Mouse (Mus musculus) neural tube, embryonic 11.5 days (tissue): ENCODE data around the gene Btbd18. TPM values are rescaled to one million over a fixed set of nuclear protein-coding genes. Genes with fewer than 3 reads are reported as not detected.

Experiments
- ATAC-seq: fragments of 200-750 bp; cut with Nextera tagmentation; 2 replicates; pipeline ENCODE4 v1.8.0; 2017; ENCODE audit warnings: moderate number of reproducible peaks, mild to moderate bottlenecking, moderate TSS enrichment, moderate library complexity; ENCODE audit not compliant: insufficient read depth, low FRiP score, low TSS enrichment
- DNase-seq: peaks from one replicate; pipeline ENCODE4 v3.0.0-alpha.2; 2015; ENCODE audit warnings: low spot score
- H3K27ac ChIP-seq: fragments of 300-500 bp; sonication (generic); 2 replicates; pipeline ENCODE4 v1.5.1; 2014; ENCODE audit warnings: low read depth, mild to moderate bottlenecking, low read length
- H3K27me3 ChIP-seq: fragments of 300-500 bp; sonication (generic); 2 replicates; pipeline ENCODE4 v1.6.1; 2014; ENCODE audit warnings: mild to moderate bottlenecking, low read length, mixed read lengths; ENCODE audit not compliant: control insufficient read depth, insufficient read depth
- H3K36me3 ChIP-seq: fragments of 300-500 bp; sonication (generic); 2 replicates; pipeline ENCODE4 v1.6.1; 2014; ENCODE audit warnings: mild to moderate bottlenecking, low read length, moderate library complexity, mixed read lengths; ENCODE audit not compliant: control insufficient read depth, insufficient read depth
- H3K4me1 ChIP-seq: fragments of 300-500 bp; sonication (generic); 2 replicates; pipeline ENCODE4 v1.6.1; 2014; ENCODE audit warnings: low read length, mixed read lengths; ENCODE audit not compliant: control insufficient read depth, insufficient read depth
- H3K4me2 ChIP-seq: fragments of 300-500 bp; sonication (generic); 2 replicates; pipeline ENCODE4 v1.6.1; 2014; ENCODE audit warnings: low read depth, mild to moderate bottlenecking, moderate library complexity
- H3K4me3 ChIP-seq: fragments of 300-500 bp; sonication (generic); 2 replicates; pipeline ENCODE4 v1.5.1; 2014; ENCODE audit warnings: low read depth, low read length
- H3K9ac ChIP-seq: fragments of 300-500 bp; sonication (generic); 2 replicates; pipeline ENCODE4 v1.6.1; 2014; ENCODE audit warnings: mild to moderate bottlenecking, low read length
- H3K9me3 ChIP-seq: fragments of 300-500 bp; sonication (generic); 2 replicates; pipeline ENCODE4 v1.6.1; 2016; ENCODE audit warnings: low read length; ENCODE audit not compliant: control insufficient read depth
- WGBS: fragments of 180-500 bp; shearing (Covaris S2); extraction: QIAGEN DNeasy Blood & Tissue Kit; methylation state at CpG from one replicate; pipeline ENCODE4 v1.1.7; 2014; 5-methylcytosine and 5-hydroxymethylcytosine counted together
- polyA plus RNA-seq: library from polyadenylated mRNA; unstranded; fragments of >200 nt; fragmentation: Nextera tagmentation; extraction: Ambion mirVana; gene quantifications from 2 replicates; pipeline ENCODE4 v1.2.1, GENCODE M21; 2014

Gene Btbd18
- polyA plus RNA-seq, 1 experiment from 2014 or later = 0.21 TPM

- H3K4me1 ChIP-seq = peaks cover 13% of the 10 kb centered on the region
- WGBS = 11% methylated on average over 22 of the region's 22 CpGs
- H3K27me3 ChIP-seq = no peaks in the 10 kb centered on the region
- DNase-seq (no peak), ATAC-seq (peak; percentile 64)
- no peaks in the 10 kb centered on the region for H3K9me3 ChIP-seq
- H3K27ac ChIP-seq = no peak overlapping the region
- H3K9ac ChIP-seq = peak overlapping the region; percentile 48
- H3K4me3 ChIP-seq = peak overlapping the region; percentile 56
- H3K4me2 ChIP-seq = peak overlapping the region; percentile 70
- peaks cover 15% of the 10 kb centered on the region for H3K36me3 ChIP-seq
These were observed 18.5 kb downstream of the Btbd18 start for GRCm38 (mm10) chr2:84677270-84677967.

GRCm38 (mm10) chr2:84677968-84678880 lies 19.3 kb downstream of the Btbd18 start, which contains the start of the genes Gm28635 and Med19:
TSS of gene Gm28635 (minus strand) at chr2:84678041.
TSS of gene Med19 (plus strand) at chr2:84678402.
- ATAC-seq (peak; percentile 100), DNase-seq (peak; percentile 93)
- no peaks in the 10 kb centered on the region for H3K27me3 ChIP-seq
- no peak within 1 kb of the TSS for H3K27ac ChIP-seq
- peak within 1 kb of the TSS; percentile 66 for H3K9ac ChIP-seq
- H3K4me2 ChIP-seq = peak within 1 kb of the TSS; percentile 70
- H3K4me3 ChIP-seq = peak within 1 kb of the TSS; percentile 76
- H3K4me1 ChIP-seq = peaks cover 13% of the 10 kb centered on the region
- no peaks in the 10 kb centered on the region for H3K9me3 ChIP-seq
- WGBS = under 1% methylated on average over 44 of the region's 44 CpGs
- H3K36me3 ChIP-seq = peaks cover 11% of the 10 kb centered on the region; the same call in 1 of the 2 replicates

- ATAC-seq (no peak), DNase-seq (no peak)
- Histone ChIP-seq H3K4me1 (peaks cover 13% of the 10 kb centered on the region), H3K36me3 (peaks cover 9% of the 10 kb centered on the region; the same call in 1 of the 2 replicates), H3K27me3 (no peaks in the 10 kb centered on the region), H3K9me3 (no peaks in the 10 kb centered on the region), H3K9ac (peak within 1 kb of the TSS; percentile 66), H3K4me3 (peak within 1 kb of the TSS; percentile 76), H3K27ac (no peak within 1 kb of the TSS), H3K4me2 (peak within 1 kb of the TSS; percentile 55)
- 20% methylated on average over 8 of the region's 8 CpGs for WGBS
These were observed 20.1 kb downstream of the Btbd18 start, which contains the start of gene Tmx2 for GRCm38 (mm10) chr2:84679016-84679415. TSS of gene Tmx2 (minus strand) at chr2:84679140.

DNA sequence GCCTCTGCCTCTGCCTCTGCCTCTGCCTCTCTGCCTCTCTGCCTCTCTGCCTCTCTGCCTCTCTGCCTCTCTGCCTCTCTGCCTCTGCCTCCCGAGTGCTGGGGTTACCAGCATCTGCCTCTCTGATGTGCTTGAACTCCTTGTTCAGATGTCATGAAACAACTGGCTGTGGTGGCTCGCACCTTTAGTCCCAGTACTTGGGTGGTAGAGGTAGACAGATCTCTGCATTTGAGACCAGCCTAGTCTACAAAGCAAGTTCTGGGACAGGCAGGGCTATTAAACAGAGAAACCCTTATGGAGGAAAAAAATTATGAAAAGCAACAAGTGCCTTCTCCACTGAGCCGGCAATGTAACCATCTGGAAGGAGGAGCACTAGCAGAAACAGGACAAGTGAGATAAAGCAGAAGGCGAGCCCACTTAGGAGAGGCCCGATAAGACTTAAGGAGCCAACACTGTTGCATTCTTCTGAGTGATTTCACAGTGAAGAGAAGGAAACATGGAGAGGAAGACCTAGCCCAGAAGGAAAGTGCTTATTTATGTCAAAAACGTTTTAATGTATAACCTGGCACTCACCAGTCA lies 23.8 kb downstream of the Btbd18 start:
- no peak for DNase-seq
- Histone ChIP-seq H3K4me1 (peaks cover 7% of the 10 kb centered on the region), H3K4me3 (no peak overlapping the region), H3K9me3 (no peaks in the 10 kb centered on the region), H3K36me3 (peaks cover 8% of the 10 kb centered on the region), H3K27ac (no peak overlapping the region), H3K4me2 (no peak overlapping the region), H3K27me3 (no peaks in the 10 kb centered on the region), H3K9ac (no peak overlapping the region)
- no peak for ATAC-seq
- 87% methylated on average over 6 of the region's 6 CpGs for WGBS

DNA sequence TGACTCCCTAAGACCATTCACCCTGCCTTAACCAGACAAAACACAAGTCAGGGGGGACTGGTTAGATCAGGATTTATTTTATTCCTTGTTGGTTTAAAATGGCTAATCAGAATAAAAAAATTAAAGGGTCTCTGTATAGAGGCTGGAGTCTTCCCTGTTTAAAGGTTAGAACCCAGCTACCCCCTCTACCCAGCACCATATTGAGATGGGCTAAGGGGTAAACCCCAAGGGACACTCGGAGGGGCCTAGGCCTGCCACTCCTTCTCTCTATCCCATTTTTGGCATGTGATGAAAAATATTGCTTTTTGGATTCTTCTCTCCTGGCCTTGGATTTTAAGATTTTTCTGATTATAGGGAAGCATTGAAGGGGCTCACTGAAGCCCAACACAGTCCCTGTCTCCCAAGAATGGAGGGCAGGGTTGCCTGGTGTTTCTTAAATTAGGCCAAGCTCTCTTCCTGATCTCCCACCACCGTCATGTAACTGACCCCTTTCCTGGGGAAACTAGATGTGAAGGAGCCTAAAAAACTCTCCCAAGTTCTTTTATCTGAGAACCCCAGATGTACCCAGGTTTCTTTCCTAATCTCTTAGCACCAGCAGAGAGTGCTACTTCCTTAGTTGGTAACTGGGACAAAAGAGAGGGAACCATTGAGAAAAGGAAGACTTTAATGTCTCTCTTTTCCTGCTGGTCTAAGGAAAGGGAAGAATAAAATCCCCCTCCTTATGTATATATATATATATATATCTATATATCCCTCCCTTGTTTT lies 29.4 kb downstream of the Btbd18 start:
- 89% methylated on average over 2 of the region's 2 CpGs for WGBS
- Histone ChIP-seq H3K4me2 (no peak overlapping the region), H3K4me3 (no peak overlapping the region), H3K9me3 (no peaks in the 10 kb centered on the region), H3K36me3 (peaks cover 27% of the 10 kb centered on the region), H3K9ac (no peak overlapping the region), H3K27ac (no peak overlapping the region), H3K4me1 (no peaks in the 10 kb centered on the region), H3K27me3 (no peaks in the 10 kb centered on the region)
- DNase-seq (no peak), ATAC-seq (no peak)

DNA sequence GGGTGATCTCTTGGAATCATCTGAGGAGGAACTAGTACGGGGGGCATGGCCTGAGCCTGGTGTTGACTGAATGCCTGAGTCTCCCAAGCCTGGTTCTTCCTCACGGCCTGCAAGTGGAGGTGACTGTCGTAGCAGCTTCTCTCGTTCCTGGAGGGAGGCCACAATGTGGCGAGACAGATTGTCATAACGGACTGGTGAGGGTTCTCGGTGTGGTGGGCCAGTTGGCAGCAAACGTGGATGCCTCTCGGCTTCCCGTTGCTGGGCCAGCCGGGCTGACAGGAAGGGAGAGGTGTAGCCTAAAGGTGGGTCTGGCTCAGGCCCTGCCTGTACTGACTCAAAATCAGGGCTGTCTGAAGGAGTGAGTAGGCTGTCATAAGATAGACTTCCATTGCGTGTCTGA lies 31.2 kb downstream of the Btbd18 start:
- Histone ChIP-seq H3K4me1 (no peaks in the 10 kb centered on the region), H3K36me3 (peaks cover 30% of the 10 kb centered on the region), H3K4me3 (no peak overlapping the region), H3K4me2 (no peak overlapping the region), H3K9me3 (no peaks in the 10 kb centered on the region), H3K9ac (no peak overlapping the region), H3K27me3 (no peaks in the 10 kb centered on the region), H3K27ac (no peak overlapping the region)
- 91% methylated on average over 12 of the region's 12 CpGs for WGBS
- ATAC-seq (no peak), DNase-seq (no peak)

DNA sequence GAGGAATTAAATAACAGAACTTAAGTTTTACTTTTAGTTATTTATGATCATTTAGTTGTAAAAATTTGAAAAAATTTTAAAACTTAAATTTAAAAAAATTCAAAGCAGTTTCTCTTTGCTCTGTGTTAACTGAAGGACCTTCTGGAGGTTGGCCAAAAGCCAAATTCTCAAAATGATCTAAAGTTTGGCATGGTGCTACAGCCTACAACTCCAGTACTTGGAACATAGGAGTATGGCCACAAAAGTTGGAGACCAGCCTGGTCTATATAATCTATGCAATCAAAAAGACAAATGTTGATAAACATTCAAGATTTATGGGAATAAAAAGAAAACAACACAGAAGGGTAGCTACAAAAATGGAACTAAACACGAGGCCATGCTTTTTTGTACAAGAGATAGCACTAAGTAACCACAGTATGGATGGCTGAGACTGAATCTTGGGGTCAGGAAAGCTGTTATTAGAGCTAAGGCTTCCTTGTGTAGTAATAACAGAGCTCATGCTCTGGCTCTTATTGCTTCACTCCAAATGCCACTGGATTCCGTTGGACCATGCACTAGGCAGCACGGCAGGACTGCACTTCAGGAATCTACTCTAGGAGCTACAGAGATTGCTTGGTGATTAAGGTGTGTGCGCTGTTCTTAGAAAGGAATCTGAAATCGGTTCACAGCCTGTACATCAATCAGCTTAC lies 36.3 kb downstream of the Btbd18 start:
- 91% methylated on average over 5 of the region's 5 CpGs for WGBS
- Histone ChIP-seq H3K27me3 (no peaks in the 10 kb centered on the region), H3K4me2 (no peak overlapping the region), H3K9me3 (no peaks in the 10 kb centered on the region), H3K36me3 (peaks cover 14% of the 10 kb centered on the region), H3K9ac (no peak overlapping the region), H3K27ac (no peak overlapping the region), H3K4me1 (no peaks in the 10 kb centered on the region), H3K4me3 (no peak overlapping the region)
- ATAC-seq (no peak), DNase-seq (no peak)
